Mouse (Mus musculus) ES-E14 (cell line): ENCODE measurements around the gene Cep95. TPM values are rescaled to one million over a fixed set of nuclear protein-coding genes. Genes with fewer than 3 reads are reported as not detected.

ENCODE experiments used
- DNase-seq: peaks from one replicate; pipeline ENCODE4 v3.0.0-alpha.2; 2013; ENCODE audit warnings: low read depth, low spot score
- H3K27ac ChIP-seq: 2 replicates; pipeline ENCODE4 v1.5.1; 2012; ENCODE audit warnings: low read depth, mild to moderate bottlenecking, low read length, moderate library complexity, mixed read lengths; ENCODE audit not compliant: poor library complexity, insufficient read depth, severe bottlenecking
- H3K36me3 ChIP-seq: 2 replicates; pipeline ENCODE4 v1.6.1; 2012; ENCODE audit warnings: mild to moderate bottlenecking, low read length, moderate library complexity, mixed read lengths; ENCODE audit not compliant: control insufficient read depth, poor library complexity, insufficient read depth, severe bottlenecking
- H3K4me1 ChIP-seq, 2 experiments: fragments of 150-350 bp in 1 of 2; sonication (generic) in 1 of 2; 2 replicates each; pipeline ENCODE4 v1.6.1; 2012; ENCODE audit warnings: low read length in 2 of 2, mild to moderate bottlenecking in 1 of 2, mixed read lengths in 1 of 2; ENCODE audit not compliant: control insufficient read depth in 2 of 2, insufficient read depth in 2 of 2, poor library complexity in 1 of 2
- H3K4me3 ChIP-seq, 2 experiments: fragments of 150-350 bp in 1 of 2; sonication (generic) in 1 of 2; 2 replicates each; pipeline ENCODE4 v1.5.1; 2012; ENCODE audit warnings: low read length in 2 of 2, low read depth in 1 of 2, mild to moderate bottlenecking in 1 of 2, mixed read lengths in 1 of 2; ENCODE audit not compliant: insufficient read depth in 1 of 2, poor library complexity in 1 of 2, severe bottlenecking in 1 of 2
- H3K9ac ChIP-seq: 2 replicates; pipeline ENCODE4 v1.6.1; 2012; ENCODE audit warnings: low read depth, mild to moderate bottlenecking, low read length, mixed read lengths; ENCODE audit not compliant: poor library complexity, insufficient read depth, severe bottlenecking
- H3K9me3 ChIP-seq: fragments of 150-350 bp; sonication (generic); 2 replicates; pipeline ENCODE4 v1.6.1; 2012; ENCODE audit warnings: low read depth, mild to moderate bottlenecking, low read length; ENCODE audit not compliant: control insufficient read depth, insufficient read depth
- CHD2 ChIP-seq: IDR thresholded peaks from 2 replicates; pipeline ENCODE4 v1.6.1; 2014; ENCODE audit warnings: mild to moderate bottlenecking, low read depth, low read length, inconsistent platforms
- HCFC1 ChIP-seq: IDR thresholded peaks from 2 replicates; pipeline ENCODE4 v1.6.1; 2012; ENCODE audit warnings: low read length, inconsistent platforms, borderline replicate concordance; ENCODE audit not compliant: insufficient read depth
- MAFK ChIP-seq: IDR thresholded peaks from 2 replicates; pipeline ENCODE4 v1.6.1; 2014; ENCODE audit warnings: mild to moderate bottlenecking, low read depth, low read length, inconsistent platforms; ENCODE audit not compliant: insufficient read depth
- ZC3H11A ChIP-seq: IDR thresholded peaks from 2 replicates; pipeline ENCODE4 v1.6.1; 2012; ENCODE audit warnings: low read depth, mild to moderate bottlenecking, inconsistent platforms, low read length, borderline replicate concordance
- ZNF384 ChIP-seq: IDR thresholded peaks from 2 replicates; pipeline ENCODE4 v1.6.1; 2012; ENCODE audit warnings: low read depth, low read length, inconsistent platforms
- in situ Hi-C, 2 experiments: fragments of 600-800 bp; cut with MboI; formaldehyde crosslinking; loops; one replicate each; pipeline ENCODE4 v1.15.1; 2025; ENCODE audit warnings: low sequenced_read_pairs in 2 of 2, inconsistent platforms in 1 of 2; ENCODE audit not compliant: unreplicated experiment in 2 of 2
- total RNA-seq: library from RNA; depleted of rRNA; stranded (reverse); fragments of 300-350 nt; gene quantifications from 2 replicates; pipeline ENCODE4 v1.2.3, GENCODE M21; 2012; rRNA removed

The Cep95 gene
- total RNA-seq, 1 experiment: 15.4 TPM

- no peak overlapping the region for H3K9ac ChIP-seq
- H3K27ac ChIP-seq: no peak overlapping the region
- H3K4me3 ChIP-seq: no peak overlapping the region
- no peak for TF ChIP-seq MAFK
- no peak for TF ChIP-seq ZC3H11A
- no peaks in the 10 kb centered on the region; the same call in 1 of the 2 replicates for H3K36me3 ChIP-seq
- DNase-seq: no peak
- H3K4me1 ChIP-seq: no peaks in the 10 kb centered on the region
- no peaks in the 10 kb centered on the region for H3K9me3 ChIP-seq
- in situ Hi-C loops: no loop called here
These were observed 39.0 kb downstream of the Cep95 start for GRCm38 (mm10) chr11:106828079-106828478.

DNA sequence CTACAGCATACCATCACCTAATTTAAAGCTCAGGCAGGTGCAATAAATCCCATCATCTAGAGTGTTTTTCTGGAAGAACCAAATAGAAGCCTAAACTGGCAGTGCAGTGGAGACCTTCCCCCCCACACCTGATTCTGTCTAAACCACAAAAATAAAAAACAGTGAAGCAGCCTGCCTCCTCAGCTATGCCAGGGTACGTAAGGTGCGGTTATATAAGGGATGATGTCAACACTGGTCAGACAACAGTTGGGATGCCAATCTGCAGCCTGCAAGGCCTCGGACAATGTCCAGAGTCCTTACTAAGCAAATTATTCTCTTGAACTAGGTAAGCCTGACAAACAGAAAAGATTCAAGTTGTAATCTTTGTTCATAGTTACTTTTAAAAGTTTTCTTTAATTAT is 53.0 kb downstream of the Cep95 start:
- Histone ChIP-seq H3K9ac (no peak overlapping the region), H3K4me3 (no peak overlapping the region), H3K27ac (no peak overlapping the region), H3K9me3 (no peaks in the 10 kb centered on the region), H3K36me3 (peaks cover 5% of the 10 kb centered on the region; the same call in 1 of the 2 replicates), H3K4me1 (no peaks in the 10 kb centered on the region)
- no peak for DNase-seq
- no peak for TF ChIP-seq CHD2
- TF ChIP-seq ZNF384: no peak
- TF ChIP-seq HCFC1: no peak
- no peak for TF ChIP-seq ZC3H11A
- TF ChIP-seq MAFK: no peak
- in situ Hi-C loops: loop anchor here in 1 of 2 experiments (10.0 kb wide), 1 partner anchor 133 kb away; no protein-coding TSS in a partner anchor

DNA sequence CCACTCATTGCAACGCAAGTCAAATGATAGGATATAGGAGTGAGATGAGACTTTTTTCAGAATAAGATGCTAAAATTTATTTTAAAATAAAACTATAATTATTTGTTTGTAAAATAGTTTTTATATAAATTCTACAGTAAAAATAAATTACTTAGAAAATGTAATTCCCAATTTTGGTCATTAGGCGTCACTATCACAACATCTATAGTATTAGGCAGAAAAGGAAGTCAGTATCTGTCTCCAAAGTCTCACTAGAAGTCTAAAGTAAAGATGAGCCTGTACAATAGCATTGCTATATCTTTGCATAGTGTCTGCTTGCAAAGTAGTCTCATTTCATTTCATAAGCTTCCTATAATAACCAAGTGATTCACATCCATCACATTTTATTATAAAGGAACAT is 62.4 kb downstream of the Cep95 start:
- no peaks in the 10 kb centered on the region for H3K9me3 ChIP-seq
- in situ Hi-C loops: no loop called here
- H3K36me3 ChIP-seq: peaks cover 7% of the 10 kb centered on the region
- TF ChIP-seq ZNF384: no peak
- TF ChIP-seq HCFC1: no peak
- TF ChIP-seq CHD2: no peak
- no peak for TF ChIP-seq ZC3H11A
- TF ChIP-seq MAFK: no peak
- DNase-seq: peak; percentile 2
- no peak overlapping the region for H3K4me3 ChIP-seq
- H3K27ac ChIP-seq: no peak overlapping the region
- H3K9ac ChIP-seq: no peak overlapping the region
- H3K4me1 ChIP-seq: no peaks in the 10 kb centered on the region

Other genes starting within 250 kb of the Cep95 start
- gene Tex2, start 175.8 kb upstream of the Cep95 start, total RNA-seq: 33.6 and 34.4 TPM in 2 replicates
- 83.9 and 117 TPM in 2 replicates for gene Pecam1, start 38.6 kb upstream of the Cep95 start, total RNA-seq
- gene Milr1, start 38.0 kb upstream of the Cep95 start, total RNA-seq: 0.58 TPM in 1 of 2 replicates, not detected in the other
- 8.7 and 11.4 TPM in 2 replicates for gene Polg2, start 9.7 kb upstream of the Cep95 start, total RNA-seq
- gene Ddx5, start 67 bp upstream of the Cep95 start, total RNA-seq: 300 and 403 TPM in 2 replicates
- gene Smurf2, start 131.5 kb downstream of the Cep95 start, total RNA-seq: 19.9 and 25.3 TPM in 2 replicates
- gene Kpna2, start 210.3 kb downstream of the Cep95 start, total RNA-seq: 212 and 245 TPM in 2 replicates
- gene 1810010H24Rik, start 236.4 kb downstream of the Cep95 start, total RNA-seq: 3.6 and 5.7 TPM in 2 replicates